ENCODE assay signal across 8 mouse cellular contexts in genomic region chr8:40187584-40187934, GRCm38 (mm10).
A peak's percentile ranks its signal among the peaks of the same experiment; 100 is the strongest.
DNase-seq lines count a peak whose midpoint lies in the region; ATAC-seq and TF ChIP-seq lines count a peak whose summit lies in the region.

No protein-coding gene starts in this region.

- no peaks in the 10 kb centered on the region for H3K9me3 ChIP-seq in heart, embryonic 16.5 days (replicated peaks; ENCODE audit: control insufficient read depth, low read length)

- peak; percentile 22 for DNase-seq in gastrocnemius, adult 2 months
- DNase-seq in gastrocnemius, postnatal 4 days (ENCODE audit: low spot score in 2 of 2) = no peak
- DNase-seq in R1 (ENCODE audit: low read depth, low spot score) = peak; percentile 56
- DNase-seq in embryo, embryonic 10 days (ENCODE audit: low spot score) = peak; percentile 83
- DNase-seq in layer of hippocampus, postnatal 36 days = peak; percentile 8 to 20
- DNase-seq in neural tube, embryonic 10.5 days (ENCODE audit: extremely low spot score, low spot score) = peak; percentile 18
- no peak for DNase-seq in testis, postnatal 10 days (ENCODE audit: low spot score)

- intact Hi-C loops in gastrocnemius, adult 2 months (cut with DNase I) = loop anchor here (1.0 to 10.0 kb wide), 3 partner anchors 110 to 307 kb away; no protein-coding TSS in a partner anchor

- ATAC-seq in heart, embryonic 16.5 days (replicated peaks; ENCODE audit: extremely low read depth, insufficient read depth, low FRiP score) = no peak

- no peak overlapping the region for H3K27ac ChIP-seq in gastrocnemius, adult 2 months
- no peak overlapping the region for H3K27ac ChIP-seq in heart, embryonic 16.5 days (ENCODE audit: low read length)

- under 1% methylated on average over 5 of the region's 5 CpGs for WGBS in heart, embryonic 16.5 days

- H3K4me3 ChIP-seq in gastrocnemius, adult 2 months = no peak overlapping the region
- no peak overlapping the region; the same call in 1 of the 2 replicates for H3K4me3 ChIP-seq in heart, embryonic 16.5 days (ENCODE audit: low read length)

- TF ChIP-seq CTCF in gastrocnemius, adult 2 months (IDR thresholded peaks at IDR 0.05) = peak; percentile 78

- no peaks in the 10 kb centered on the region for H3K27me3 ChIP-seq in heart, embryonic 16.5 days (ENCODE audit: control insufficient read depth, insufficient read depth, low read length)

- no peaks in the 10 kb centered on the region for H3K4me1 ChIP-seq in heart, embryonic 16.5 days (ENCODE audit: control insufficient read depth, insufficient read depth, low read length)

- H3K9ac ChIP-seq in heart, embryonic 16.5 days (ENCODE audit: low read length) = no peak overlapping the region

- H3K4me2 ChIP-seq in heart, embryonic 16.5 days (ENCODE audit: low read depth, low read length) = peak overlapping the region; percentile 58

- H3K36me3 ChIP-seq in heart, embryonic 16.5 days (ENCODE audit: control insufficient read depth, insufficient read depth) = no peaks in the 10 kb centered on the region

Comparison
In these comparisons a context has a peak if more than half of its experiments do, and no peak if none do; other contexts are left out.
1. DNase-seq: peak in gastrocnemius, adult 2 months (single experiment), R1 (single experiment), embryo, embryonic 10 days (single experiment), layer of hippocampus, postnatal 36 days (2 of 2) and neural tube, embryonic 10.5 days (single experiment); none in gastrocnemius, postnatal 4 days (0 of 2) and testis, postnatal 10 days (single experiment).